Mouse (Mus musculus) erythroblast, embryonic 14.5 days (primary cell): Measurements from ENCODE around the gene Phf5a.

Experiments used
- GATA1 ChIP-seq: IDR thresholded peaks from 2 replicates; pipeline ENCODE4 v1.6.1; 2012; ENCODE audit warnings: low read length, inconsistent platforms, mixed read lengths
- TAL1 ChIP-seq: IDR thresholded peaks from 3 replicates; pipeline ENCODE4 v1.6.1; 2012; ENCODE audit warnings: low read length, inconsistent platforms, mixed read lengths

DNA sequence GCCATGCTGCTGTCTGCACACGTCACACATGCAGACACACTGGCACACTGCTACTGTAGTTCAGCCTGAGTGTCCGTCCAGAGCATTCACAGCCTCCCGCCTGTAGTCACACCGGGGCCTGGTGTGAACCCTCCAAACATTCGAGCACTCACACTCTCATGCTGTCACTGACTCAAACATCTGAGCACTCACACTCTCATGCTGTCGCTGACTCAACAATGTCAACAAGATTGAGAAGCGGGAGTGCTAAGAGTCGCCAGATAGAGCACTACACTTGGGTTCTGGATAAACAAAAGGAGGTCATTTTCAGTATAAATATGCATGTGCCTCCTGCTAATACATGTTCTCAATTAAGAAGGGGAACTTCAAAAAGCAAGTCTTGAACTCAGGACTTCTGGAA lies 36.2 kb upstream of the Phf5a start:
- no peak for TF ChIP-seq TAL1
- no peak for TF ChIP-seq GATA1
